Mouse (Mus musculus): Measurements from ENCODE around the gene Gm11009.
"Not testable (repeated sequence)": the region's sequence is repeated elsewhere in the genome, so short reads cannot be mapped to it uniquely, and the experiment has no call there.

Gm11009 gene

GRCm38 (mm10) chr2:176319394-176319793 is at the start of gene Gm11009:
Gene Gm11009 (minus strand): TSS chr2:176319494.
- DNase-seq (ENCODE audit: low read depth): not testable (repeated sequence)

Measured in c-Kit-positive CD71-negative TER-119-negative erythroid progenitor cells, embryonic 14.5 days (primary cell).